Mouse (Mus musculus): ENCODE data around the gene Cbfa2t3. TPM values are rescaled to one million over a fixed set of nuclear protein-coding genes. Genes with fewer than 3 reads are reported as not detected.

The Cbfa2t3 gene
- polyA plus RNA-seq, 1 experiment from 2014 or later: 4.8 TPM

DNA sequence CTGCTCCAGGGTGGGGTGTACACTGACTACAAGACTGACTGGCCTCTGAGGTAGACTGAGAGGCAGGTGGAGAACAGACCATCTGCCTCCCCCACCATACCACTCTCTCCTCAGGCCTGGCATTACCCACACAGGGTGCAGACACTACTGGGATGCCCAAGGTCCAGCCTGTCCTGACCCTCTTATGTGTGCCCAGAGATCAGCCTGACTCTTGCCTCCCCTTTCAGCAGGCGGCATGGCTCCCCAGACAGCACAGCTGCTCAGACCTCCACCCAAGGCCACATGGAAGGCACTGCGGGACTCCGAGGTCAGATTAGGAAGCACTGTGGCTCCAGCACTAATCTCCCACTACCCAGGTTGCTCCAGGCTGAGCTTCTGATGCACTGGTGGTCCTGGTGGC, 28.2 kb downstream of the Cbfa2t3 start:
- no peak overlapping the region for H3K9ac ChIP-seq
- H3K4me3 ChIP-seq (replicated peaks): no peak overlapping the region
- no peaks in the 10 kb centered on the region for H3K9me3 ChIP-seq
- peaks cover 20% of the 10 kb centered on the region for H3K27me3 ChIP-seq (replicated peaks)
- H3K4me2 ChIP-seq: no peak overlapping the region
- no peak for ATAC-seq (ENCODE audit: insufficient read depth, low FRiP score, low read depth)
- WGBS: 70% methylated on average over 3 of the region's 3 CpGs
- no peaks in the 10 kb centered on the region for H3K36me3 ChIP-seq
- H3K4me1 ChIP-seq: peaks cover 28% of the 10 kb centered on the region
- no peak overlapping the region for H3K27ac ChIP-seq

DNA sequence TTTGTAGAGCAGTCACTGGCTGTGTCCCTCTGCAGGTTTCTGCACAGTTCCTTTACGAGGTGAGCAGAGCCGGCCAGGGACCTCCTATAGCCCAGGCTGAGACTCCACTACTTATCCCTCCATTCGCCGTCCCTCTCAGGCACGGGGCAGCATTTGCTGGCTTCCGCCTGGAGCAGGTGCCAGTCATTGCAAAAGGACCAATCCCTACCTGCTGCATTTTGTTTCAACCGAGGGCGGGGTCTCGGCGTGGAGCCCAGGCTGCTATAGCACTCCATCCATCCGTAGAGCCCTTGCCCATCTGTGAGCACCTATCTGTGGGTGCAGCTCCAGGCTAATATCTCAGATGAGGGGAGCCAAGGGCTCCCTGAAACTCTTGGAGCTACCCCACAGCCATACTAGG, 28.9 kb downstream of the Cbfa2t3 start:
- no peak overlapping the region for H3K4me2 ChIP-seq
- H3K9me3 ChIP-seq: no peaks in the 10 kb centered on the region
- H3K27me3 ChIP-seq (replicated peaks): peaks cover 14% of the 10 kb centered on the region
- peaks cover 35% of the 10 kb centered on the region for H3K4me1 ChIP-seq
- H3K9ac ChIP-seq: no peak overlapping the region
- no peak overlapping the region for H3K4me3 ChIP-seq (replicated peaks)
- 42% methylated on average over 11 of the region's 11 CpGs for WGBS
- no peak overlapping the region for H3K27ac ChIP-seq
- no peak for ATAC-seq (ENCODE audit: insufficient read depth, low FRiP score, low read depth)
- H3K36me3 ChIP-seq: no peaks in the 10 kb centered on the region

DNA sequence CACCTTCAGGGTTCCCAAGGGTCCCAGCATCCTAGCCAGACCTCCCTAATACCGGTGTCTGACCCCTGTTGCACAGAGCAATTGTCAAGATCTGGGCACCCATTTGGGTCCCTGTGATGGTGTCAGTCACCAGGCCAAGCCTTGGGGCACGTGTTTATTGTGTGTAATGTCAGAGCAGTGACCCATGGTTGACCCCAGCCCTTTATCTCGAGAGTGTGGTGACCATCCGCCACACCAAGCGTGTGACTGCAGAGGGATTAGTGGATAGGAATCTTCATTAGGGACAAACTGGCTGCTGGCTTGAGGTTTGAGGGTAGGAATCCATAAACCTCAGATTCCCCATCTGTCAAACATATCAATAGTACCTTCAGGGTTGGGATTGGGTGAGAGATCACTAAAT, 29.5 kb downstream of the Cbfa2t3 start:
- H3K4me1 ChIP-seq: peaks cover 38% of the 10 kb centered on the region
- H3K9me3 ChIP-seq: no peaks in the 10 kb centered on the region
- no peak overlapping the region for H3K27ac ChIP-seq
- 49% methylated on average over 5 of the region's 5 CpGs for WGBS
- no peak overlapping the region for H3K4me3 ChIP-seq (replicated peaks)
- peaks cover 13% of the 10 kb centered on the region; the same call in 1 of the 2 replicates for H3K27me3 ChIP-seq (replicated peaks)
- H3K36me3 ChIP-seq: no peaks in the 10 kb centered on the region
- H3K9ac ChIP-seq: no peak overlapping the region
- no peak for ATAC-seq (ENCODE audit: insufficient read depth, low FRiP score, low read depth)
- H3K4me2 ChIP-seq: no peak overlapping the region

DNA sequence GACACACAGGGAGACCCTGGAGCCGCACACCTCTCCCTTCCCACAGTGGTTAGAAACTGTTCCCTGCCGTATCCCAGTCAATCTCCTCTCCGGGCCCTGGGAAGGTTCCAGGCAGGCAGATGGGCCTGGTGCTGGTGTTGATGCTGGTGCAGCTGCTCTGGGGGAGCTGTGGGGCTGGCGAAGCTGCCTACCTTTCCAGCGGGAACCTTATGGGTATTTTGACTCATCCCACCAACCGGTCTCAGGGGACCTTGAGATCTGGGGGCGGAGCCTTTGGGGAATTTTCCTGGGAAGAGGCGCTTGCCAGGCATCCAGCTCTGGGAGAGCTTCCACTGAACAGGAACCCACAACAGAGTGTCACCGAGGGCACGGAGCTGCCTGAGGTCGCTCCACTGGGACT, 31.1 kb downstream of the Cbfa2t3 start:
- ATAC-seq (ENCODE audit: insufficient read depth, low FRiP score, low read depth): no peak
- no peaks in the 10 kb centered on the region for H3K9me3 ChIP-seq
- peaks cover 33% of the 10 kb centered on the region for H3K4me1 ChIP-seq
- 76% methylated on average over 11 of the region's 11 CpGs for WGBS
- no peak overlapping the region for H3K9ac ChIP-seq
- no peaks in the 10 kb centered on the region for H3K36me3 ChIP-seq
- H3K27me3 ChIP-seq (replicated peaks): peaks cover 13% of the 10 kb centered on the region; the same call in 1 of the 2 replicates
- H3K4me3 ChIP-seq (replicated peaks): no peak overlapping the region
- H3K4me2 ChIP-seq: no peak overlapping the region
- no peak overlapping the region for H3K27ac ChIP-seq

DNA sequence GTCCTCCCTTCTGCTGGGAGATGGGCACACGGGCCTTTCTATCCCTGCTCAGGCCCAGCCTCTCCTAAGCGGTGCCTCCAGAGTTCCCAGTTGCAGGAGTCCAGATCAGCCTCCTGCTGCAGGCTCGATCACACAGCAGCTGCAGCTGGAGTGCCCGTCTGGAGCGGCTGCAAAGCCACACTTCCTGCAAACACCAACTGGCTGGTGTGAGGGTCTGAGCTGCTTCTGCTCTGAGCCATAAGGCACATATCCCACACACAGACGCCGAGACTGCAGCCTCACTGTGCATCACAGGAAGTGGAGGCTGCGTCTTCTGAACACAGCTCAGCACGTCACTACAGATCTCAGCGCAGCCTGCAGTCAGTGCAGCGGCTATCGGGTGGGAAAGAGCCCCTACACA, 32.1 kb downstream of the Cbfa2t3 start:
- Histone ChIP-seq H3K27me3 (replicated peaks) (peaks cover 13% of the 10 kb centered on the region; the same call in 1 of the 2 replicates), H3K4me1 (peaks cover 36% of the 10 kb centered on the region), H3K4me3 (replicated peaks) (no peak overlapping the region), H3K36me3 (no peaks in the 10 kb centered on the region), H3K9ac (no peak overlapping the region), H3K4me2 (0 out of 2 replicates have a peak overlapping the region, but pooled peaks have one; percentile 10), H3K9me3 (no peaks in the 10 kb centered on the region), H3K27ac (peak overlapping the region; percentile 27)
- WGBS: 49% methylated on average over 12 of the region's 12 CpGs
- ATAC-seq (ENCODE audit: insufficient read depth, low FRiP score, low read depth): 0 out of 2 replicates have a peak, but pooled peaks have one; percentile 12

DNA sequence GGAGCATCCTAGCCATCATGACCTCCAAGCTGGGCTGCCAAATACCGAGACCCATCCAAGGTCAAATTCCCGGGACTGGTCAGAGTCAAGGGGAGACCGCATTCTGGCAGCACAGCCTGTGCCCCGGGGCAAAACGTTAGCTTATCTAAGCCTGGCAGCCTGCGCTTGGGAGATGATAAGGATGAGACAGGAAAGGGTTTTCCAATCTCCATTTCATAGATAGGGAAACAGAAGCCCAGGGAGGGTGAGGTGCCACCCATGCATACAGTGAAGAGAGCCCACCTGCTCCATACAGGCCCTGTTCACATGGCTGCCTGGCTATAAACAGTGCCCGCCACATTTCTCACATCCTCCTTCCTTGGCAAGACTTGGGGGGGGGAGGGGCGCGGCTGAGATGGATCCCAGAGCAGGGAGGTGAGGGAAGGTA, 32.6 kb downstream of the Cbfa2t3 start:
- ATAC-seq (ENCODE audit: insufficient read depth, low FRiP score, low read depth): peak; percentile 41; the same call in 1 of the 2 replicates
- peaks cover 11% of the 10 kb centered on the region; the same call in 1 of the 2 replicates for H3K27me3 ChIP-seq (replicated peaks)
- no peaks in the 10 kb centered on the region for H3K36me3 ChIP-seq
- no peak overlapping the region for H3K9ac ChIP-seq
- H3K9me3 ChIP-seq: no peaks in the 10 kb centered on the region
- H3K4me1 ChIP-seq: peaks cover 41% of the 10 kb centered on the region
- peak overlapping the region; percentile 27; the same call in 1 of the 2 replicates for H3K27ac ChIP-seq
- H3K4me3 ChIP-seq (replicated peaks): no peak overlapping the region
- H3K4me2 ChIP-seq: 0 out of 2 replicates have a peak overlapping the region, but pooled peaks have one; percentile 10
- 31% methylated on average over 8 of the region's 9 CpGs for WGBS

DNA sequence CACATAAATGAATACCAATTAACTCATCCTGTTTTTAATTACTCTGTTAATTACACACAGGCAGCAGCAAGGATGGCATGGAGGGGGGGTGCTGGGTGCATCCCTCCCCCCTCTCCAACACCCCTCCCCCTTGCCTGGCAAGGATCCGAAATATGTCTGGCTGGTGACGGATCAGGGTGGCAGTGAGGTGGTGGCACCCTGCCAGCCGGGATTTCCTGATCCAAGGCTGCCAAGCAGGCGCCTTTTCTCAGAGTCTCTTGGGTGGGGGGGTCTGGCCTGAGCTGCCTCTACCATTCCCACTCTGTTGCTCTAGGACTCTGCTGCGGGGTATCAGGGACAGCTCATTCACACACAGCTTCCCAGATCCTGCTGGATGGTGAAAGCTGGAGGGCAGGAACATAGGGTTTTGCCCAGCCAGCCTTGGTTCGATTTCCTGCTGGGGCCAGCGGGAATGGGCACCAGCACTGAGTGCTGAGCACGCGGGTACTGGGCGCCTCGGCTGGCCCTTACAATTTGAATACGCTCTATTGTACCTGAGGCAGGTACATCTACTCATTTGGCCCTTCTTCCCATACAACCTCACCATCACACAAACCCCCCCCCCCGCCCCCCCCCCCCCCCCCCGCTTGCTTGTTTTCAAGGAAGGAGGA, 33.1 kb downstream of the Cbfa2t3 start:
- H3K27ac ChIP-seq: peak overlapping the region; percentile 58
- H3K9ac ChIP-seq: no peak overlapping the region
- peak overlapping the region; percentile 6; the same call in 1 of the 2 replicates for H3K4me2 ChIP-seq
- no peaks in the 10 kb centered on the region for H3K36me3 ChIP-seq
- no peak overlapping the region for H3K4me3 ChIP-seq (replicated peaks)
- peaks cover 43% of the 10 kb centered on the region for H3K4me1 ChIP-seq
- 63% methylated on average over 12 of the region's 14 CpGs for WGBS
- no peaks in the 10 kb centered on the region for H3K9me3 ChIP-seq
- ATAC-seq (ENCODE audit: insufficient read depth, low FRiP score, low read depth): peak; percentile 19; the same call in 1 of the 2 replicates
- H3K27me3 ChIP-seq (replicated peaks): 0 out of 2 replicates have a peak, but pooled peaks cover 5% of the 10 kb centered on the region

DNA sequence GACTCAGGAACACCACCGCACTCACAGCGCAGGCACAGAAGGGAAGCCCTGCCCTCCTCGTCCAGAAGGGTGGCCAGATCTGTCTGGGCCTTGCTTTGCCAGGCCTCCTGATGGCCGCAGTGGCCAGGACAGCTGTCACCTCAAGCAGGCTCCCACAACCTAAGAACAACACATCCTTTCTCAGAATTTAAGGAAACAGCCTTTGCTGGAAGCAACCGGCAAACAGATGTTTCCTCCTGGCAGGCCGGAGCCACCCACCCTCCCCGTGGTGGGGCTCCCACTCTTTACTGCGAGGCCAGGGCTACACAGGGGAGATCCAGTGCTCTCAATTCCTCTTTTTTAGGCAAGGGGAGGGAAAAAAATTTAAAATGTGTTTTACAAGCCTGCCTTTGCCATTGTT, 33.7 kb downstream of the Cbfa2t3 start:
- Histone ChIP-seq H3K4me3 (replicated peaks) (no peak overlapping the region), H3K9ac (no peak overlapping the region), H3K27me3 (replicated peaks) (0 out of 2 replicates have a peak, but pooled peaks cover 2% of the 10 kb centered on the region), H3K27ac (peak overlapping the region; percentile 58), H3K36me3 (no peaks in the 10 kb centered on the region), H3K4me2 (0 out of 2 replicates have a peak overlapping the region, but pooled peaks have one; percentile 16), H3K4me1 (peaks cover 42% of the 10 kb centered on the region), H3K9me3 (no peaks in the 10 kb centered on the region)
- no peak for ATAC-seq (ENCODE audit: insufficient read depth, low FRiP score, low read depth)
- 45% methylated on average over 8 of the region's 8 CpGs for WGBS

DNA sequence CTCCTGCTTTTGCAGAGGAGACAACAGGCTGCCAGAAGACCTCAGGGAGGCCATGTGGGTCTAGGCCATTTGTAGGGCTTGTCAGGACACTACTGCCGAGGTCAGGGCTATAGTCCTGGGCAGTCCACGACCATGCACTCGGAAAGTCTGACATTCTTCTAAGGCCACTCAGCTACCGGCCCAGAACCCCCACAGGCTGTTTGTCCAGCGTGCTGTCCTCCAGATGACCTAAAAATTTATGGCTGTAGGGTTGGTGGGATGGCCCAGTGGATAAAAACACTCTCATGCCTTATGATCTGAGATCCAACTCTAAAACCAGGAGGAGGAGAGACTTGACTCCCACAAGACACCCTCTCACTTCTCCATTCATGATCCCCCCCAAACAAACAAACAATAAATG, 35.2 kb downstream of the Cbfa2t3 start:
- ATAC-seq (ENCODE audit: insufficient read depth, low FRiP score, low read depth): no peak
- no peak overlapping the region for H3K9ac ChIP-seq
- H3K4me1 ChIP-seq: peaks cover 49% of the 10 kb centered on the region
- H3K9me3 ChIP-seq: no peaks in the 10 kb centered on the region
- 54% methylated on average over 5 of the region's 5 CpGs for WGBS
- no peak overlapping the region for H3K27ac ChIP-seq
- no peak overlapping the region for H3K4me2 ChIP-seq
- H3K4me3 ChIP-seq (replicated peaks): no peak overlapping the region
- H3K27me3 ChIP-seq (replicated peaks): no peaks in the 10 kb centered on the region
- no peaks in the 10 kb centered on the region for H3K36me3 ChIP-seq

DNA sequence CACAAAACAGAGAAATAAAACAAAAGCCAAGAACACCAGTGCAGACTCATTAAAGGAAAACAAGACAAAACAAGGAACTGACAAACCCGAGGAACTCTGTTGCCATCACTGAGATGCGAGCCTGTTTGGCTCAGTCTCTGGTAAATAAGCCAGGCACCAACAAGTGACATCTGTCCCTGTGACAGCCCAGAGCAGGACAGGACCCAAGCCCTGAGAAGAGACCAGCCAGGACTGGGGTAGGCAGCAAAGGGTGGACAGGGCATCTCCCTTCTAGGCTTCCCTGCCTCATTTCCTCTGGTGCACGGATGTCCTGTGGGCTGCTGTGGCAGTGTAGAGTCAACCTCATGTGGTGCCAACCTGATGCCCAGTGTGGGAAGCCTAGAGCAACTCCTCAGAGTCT, 35.8 kb downstream of the Cbfa2t3 start:
- no peak overlapping the region for H3K4me2 ChIP-seq
- peaks cover 55% of the 10 kb centered on the region for H3K4me1 ChIP-seq
- no peaks in the 10 kb centered on the region for H3K27me3 ChIP-seq (replicated peaks)
- ATAC-seq (ENCODE audit: insufficient read depth, low FRiP score, low read depth): no peak
- H3K27ac ChIP-seq: no peak overlapping the region
- 60% methylated on average over 3 of the region's 3 CpGs for WGBS
- no peak overlapping the region for H3K9ac ChIP-seq
- H3K9me3 ChIP-seq: no peaks in the 10 kb centered on the region
- H3K4me3 ChIP-seq (replicated peaks): no peak overlapping the region
- H3K36me3 ChIP-seq: no peaks in the 10 kb centered on the region

DNA sequence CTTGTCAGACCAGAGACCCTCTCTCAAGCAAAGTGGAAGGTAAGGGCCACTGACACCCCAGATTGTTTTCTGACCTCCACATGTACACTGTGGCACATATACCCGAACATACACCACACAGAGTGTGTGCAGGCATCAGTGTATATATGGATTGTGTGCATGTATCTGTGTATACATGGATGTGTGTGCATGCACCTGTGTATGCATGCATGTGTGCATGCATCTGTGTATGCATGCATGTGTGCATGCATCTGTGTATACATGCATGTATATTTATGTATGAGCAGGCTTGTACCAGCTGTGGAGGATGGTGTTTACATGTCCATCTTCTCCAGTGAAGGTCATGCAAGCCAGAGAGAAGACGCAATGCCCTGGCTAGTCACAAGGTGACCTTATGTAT, 37.0 kb downstream of the Cbfa2t3 start:
- no peak overlapping the region for H3K9ac ChIP-seq
- peaks cover 52% of the 10 kb centered on the region for H3K4me1 ChIP-seq
- no peaks in the 10 kb centered on the region for H3K36me3 ChIP-seq
- no peaks in the 10 kb centered on the region for H3K27me3 ChIP-seq (replicated peaks)
- ATAC-seq (ENCODE audit: insufficient read depth, low FRiP score, low read depth): no peak
- no peak overlapping the region for H3K27ac ChIP-seq
- H3K9me3 ChIP-seq: no peaks in the 10 kb centered on the region
- 70% methylated on average over 2 of the region's 2 CpGs for WGBS
- H3K4me3 ChIP-seq (replicated peaks): no peak overlapping the region
- H3K4me2 ChIP-seq: no peak overlapping the region

DNA sequence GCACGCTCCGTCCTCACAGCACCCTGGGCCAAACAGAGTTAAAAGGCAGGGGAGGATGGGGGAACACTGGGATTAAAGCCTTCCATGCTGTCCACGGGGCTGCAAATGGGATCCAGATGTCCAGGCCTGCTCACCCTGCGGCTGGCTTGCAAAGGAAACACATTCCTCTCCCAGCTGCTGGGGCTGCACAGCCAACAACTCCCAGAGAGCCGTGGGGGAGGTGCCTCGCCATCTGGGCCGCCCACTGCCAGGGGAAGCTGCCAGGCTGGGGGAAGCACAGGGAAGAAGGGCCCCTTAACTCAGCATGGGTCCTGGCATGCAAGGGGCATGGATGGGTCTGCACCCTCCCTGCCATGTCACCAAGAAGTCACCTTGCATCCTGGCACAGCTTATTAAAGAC, 37.8 kb downstream of the Cbfa2t3 start:
- Histone ChIP-seq H3K9me3 (no peaks in the 10 kb centered on the region), H3K36me3 (no peaks in the 10 kb centered on the region), H3K27ac (peak overlapping the region; percentile 65; the same call in 1 of the 2 replicates), H3K9ac (no peak overlapping the region), H3K4me3 (replicated peaks) (no peak overlapping the region), H3K4me2 (no peak overlapping the region), H3K4me1 (peaks cover 47% of the 10 kb centered on the region), H3K27me3 (replicated peaks) (no peaks in the 10 kb centered on the region)
- peak; percentile 42; the same call in 1 of the 2 replicates for ATAC-seq (ENCODE audit: insufficient read depth, low FRiP score, low read depth)
- WGBS: 29% methylated on average over 7 of the region's 7 CpGs

Measured in stomach, embryonic 15.5 days (tissue).